30 mouse cellular contexts compared by ENCODE assay signal in genomic region chr4:101093292-101093691, GRCm38 (mm10). TPM values are rescaled to one million over a fixed set of nuclear protein-coding genes. Genes with fewer than 3 reads are reported as not detected.
DNase-seq lines count a peak whose midpoint lies in the region; ATAC-seq and TF ChIP-seq lines count a peak whose summit lies in the region.
"Had no signal": no experiment of that assay in that cellular context is flagged by ENCODE, and none has a peak within 500 bp of the region (broad histone marks: within the 10 kb centered on the region; RNA-seq: fewer than 3 reads in every experiment).

No protein-coding gene starts in this region.

- no peak overlapping the region for H3K4me2 ChIP-seq in embryonic facial prominence, embryonic 12.5 days (replicated peaks)
- no peak overlapping the region for H3K4me2 ChIP-seq in midbrain, postnatal 0 days (ENCODE audit: low read depth, low read length, poor library complexity, severe bottlenecking)
- no peak overlapping the region for H3K4me2 ChIP-seq in embryonic facial prominence, embryonic 15.5 days (replicated peaks)
- peak overlapping the region; percentile 11; the same call in 1 of the 2 replicates for H3K4me2 ChIP-seq in stomach, embryonic 16.5 days (ENCODE audit: low read depth, low read length)
- H3K4me2 ChIP-seq: forebrain, embryonic 13.5 days; heart, embryonic 11.5 days; hindbrain, embryonic 15.5 days had no signal

- no peak for ATAC-seq in embryonic facial prominence, embryonic 12.5 days (ENCODE audit: insufficient number of reproducible peaks, insufficient read depth, low FRiP score, low TSS enrichment)
- ATAC-seq in midbrain, postnatal 0 days (ENCODE audit: low FRiP score) = no peak
- ATAC-seq in embryonic facial prominence, embryonic 15.5 days (ENCODE audit: insufficient number of reproducible peaks, low FRiP score, low TSS enrichment, low read depth) = no peak
- ATAC-seq in stomach, embryonic 16.5 days (ENCODE audit: insufficient read depth, low FRiP score) = peak; percentile 79
- ATAC-seq: activated CD4-positive, CD25-positive, alpha-beta regulatory T cell, adult 4 months; forebrain, embryonic 13.5 days had no signal

- TF ChIP-seq CTCF in midbrain, postnatal 0 days (IDR thresholded peaks at IDR 0.05) = no peak

- peak overlapping the region; percentile 51; the same call in 1 of the 2 replicates for H3K27ac ChIP-seq in embryonic facial prominence, embryonic 12.5 days
- no peak overlapping the region; the same call in 1 of the 2 replicates for H3K27ac ChIP-seq in embryonic facial prominence, embryonic 10.5 days (replicated peaks)
- peak overlapping the region; percentile 28; the same call in 1 of the 2 replicates for H3K27ac ChIP-seq in midbrain, embryonic 10.5 days (replicated peaks)
- H3K27ac ChIP-seq in midbrain, postnatal 0 days (ENCODE audit: low read depth, low read length) = no peak overlapping the region
- H3K27ac ChIP-seq in embryonic facial prominence, embryonic 15.5 days (replicated peaks) = 0 out of 2 replicates have a peak overlapping the region, but pooled peaks have one; percentile 17
- H3K27ac ChIP-seq in stomach, embryonic 16.5 days (ENCODE audit: low read length) = peak overlapping the region; percentile 69
- H3K27ac ChIP-seq: forebrain, embryonic 13.5 days; hindbrain, embryonic 15.5 days; liver, embryonic 14.5 days had no signal

- DNase-seq in embryonic facial prominence, embryonic 10.5 days (ENCODE audit: low spot score) = no peak
- DNase-seq in midbrain, embryonic 10.5 days (ENCODE audit: low spot score) = no peak
- DNase-seq in midbrain, postnatal 0 days (ENCODE audit: low spot score) = no peak
- DNase-seq in cerebellum, adult 9-10 months = no peak
- no peak for DNase-seq in right cerebral cortex, adult 2 months (ENCODE audit: low spot score in 2 of 2)
- DNase-seq: adrenal gland, adult 2 months; adrenal gland, postnatal 36 days; cerebellum, adult 18-20 months; cerebellum, postnatal 14 days; gastrocnemius, postnatal 10 days; heart, postnatal 10 days; kidney, adult 11 months; kidney, postnatal 14 days; layer of hippocampus, adult 9-11 months; liver; lung, adult 2 months; lung, postnatal 10 days; right cerebral cortex, adult 18-20 months; right cerebral cortex, postnatal 4 days; thymus, adult 18-20 months; thymus, postnatal 36 days had no signal

- H3K4me1 ChIP-seq in embryonic facial prominence, embryonic 12.5 days = peaks cover 12% of the 10 kb centered on the region; the same call in 1 of the 2 replicates
- peaks cover 16% of the 10 kb centered on the region for H3K4me1 ChIP-seq in embryonic facial prominence, embryonic 10.5 days
- peaks cover 11% of the 10 kb centered on the region for H3K4me1 ChIP-seq in midbrain, embryonic 10.5 days
- H3K4me1 ChIP-seq in midbrain, postnatal 0 days (ENCODE audit: insufficient read depth, low read length) = no peaks in the 10 kb centered on the region
- 0 out of 2 replicates have a peak, but pooled peaks cover 7% of the 10 kb centered on the region for H3K4me1 ChIP-seq in embryonic facial prominence, embryonic 15.5 days
- H3K4me1 ChIP-seq in stomach, embryonic 16.5 days (ENCODE audit: control insufficient read depth, insufficient read depth, low read length) = peaks cover 6% of the 10 kb centered on the region; the same call in 1 of the 2 replicates
- H3K4me1 ChIP-seq: forebrain, embryonic 13.5 days; hindbrain, embryonic 15.5 days had no signal

- H3K27me3 ChIP-seq in embryonic facial prominence, embryonic 12.5 days = no peaks in the 10 kb centered on the region
- no peaks in the 10 kb centered on the region for H3K27me3 ChIP-seq in embryonic facial prominence, embryonic 10.5 days (replicated peaks; ENCODE audit: low read depth, poor library complexity, severe bottlenecking)
- no peaks in the 10 kb centered on the region for H3K27me3 ChIP-seq in midbrain, embryonic 10.5 days (ENCODE audit: low read depth, poor library complexity, severe bottlenecking)
- no peaks in the 10 kb centered on the region for H3K27me3 ChIP-seq in midbrain, postnatal 0 days (ENCODE audit: insufficient read depth, low read length)
- no peaks in the 10 kb centered on the region for H3K27me3 ChIP-seq in embryonic facial prominence, embryonic 15.5 days
- H3K27me3 ChIP-seq in stomach, embryonic 16.5 days (ENCODE audit: control insufficient read depth, insufficient read depth, low read length) = no peaks in the 10 kb centered on the region
- H3K27me3 ChIP-seq: CH12.LX; forebrain, embryonic 13.5 days; hindbrain, embryonic 15.5 days had no signal

- H3K9ac ChIP-seq in embryonic facial prominence, embryonic 12.5 days = no peak overlapping the region
- H3K9ac ChIP-seq in midbrain, postnatal 0 days (replicated peaks; ENCODE audit: low read length, poor library complexity, severe bottlenecking) = no peak overlapping the region
- H3K9ac ChIP-seq in embryonic facial prominence, embryonic 15.5 days = no peak overlapping the region
- peak overlapping the region; percentile 28; the same call in 1 of the 2 replicates for H3K9ac ChIP-seq in stomach, embryonic 16.5 days (ENCODE audit: low read length)
- H3K9ac ChIP-seq: forebrain, embryonic 13.5 days; hindbrain, embryonic 15.5 days; liver, embryonic 14.5 days had no signal

- no peak overlapping the region for H3K4me3 ChIP-seq in embryonic facial prominence, embryonic 12.5 days
- H3K4me3 ChIP-seq in embryonic facial prominence, embryonic 10.5 days = no peak overlapping the region
- no peak overlapping the region for H3K4me3 ChIP-seq in midbrain, embryonic 10.5 days
- no peak overlapping the region for H3K4me3 ChIP-seq in midbrain, postnatal 0 days (ENCODE audit: low read depth, low read length)
- no peak overlapping the region for H3K4me3 ChIP-seq in embryonic facial prominence, embryonic 15.5 days (replicated peaks)
- H3K4me3 ChIP-seq in stomach, embryonic 16.5 days (replicated peaks; ENCODE audit: low read length) = no peak overlapping the region
- H3K4me3 ChIP-seq: forebrain, embryonic 13.5 days; hindbrain, embryonic 15.5 days had no signal

- no peaks in the 10 kb centered on the region for H3K9me3 ChIP-seq in embryonic facial prominence, embryonic 12.5 days
- no peaks in the 10 kb centered on the region for H3K9me3 ChIP-seq in embryonic facial prominence, embryonic 10.5 days
- H3K9me3 ChIP-seq in midbrain, embryonic 10.5 days (replicated peaks) = no peaks in the 10 kb centered on the region
- no peaks in the 10 kb centered on the region for H3K9me3 ChIP-seq in midbrain, postnatal 0 days (ENCODE audit: low read length)
- H3K9me3 ChIP-seq in embryonic facial prominence, embryonic 15.5 days (replicated peaks) = no peaks in the 10 kb centered on the region
- H3K9me3 ChIP-seq in stomach, embryonic 16.5 days (replicated peaks; ENCODE audit: control insufficient read depth, low read length) = no peaks in the 10 kb centered on the region
- H3K9me3 ChIP-seq: forebrain, embryonic 13.5 days; hindbrain, embryonic 15.5 days had no signal

- no peaks in the 10 kb centered on the region for H3K36me3 ChIP-seq in embryonic facial prominence, embryonic 12.5 days
- peaks cover 7% of the 10 kb centered on the region; the same call in 1 of the 2 replicates for H3K36me3 ChIP-seq in embryonic facial prominence, embryonic 10.5 days (replicated peaks)
- H3K36me3 ChIP-seq in midbrain, embryonic 10.5 days = peaks cover 24% of the 10 kb centered on the region
- no peaks in the 10 kb centered on the region for H3K36me3 ChIP-seq in midbrain, postnatal 0 days (ENCODE audit: insufficient read depth, low read length)
- no peaks in the 10 kb centered on the region for H3K36me3 ChIP-seq in embryonic facial prominence, embryonic 15.5 days
- H3K36me3 ChIP-seq in stomach, embryonic 16.5 days (ENCODE audit: control insufficient read depth, insufficient read depth, low read length) = no peaks in the 10 kb centered on the region
- H3K36me3 ChIP-seq: hindbrain, embryonic 15.5 days had no signal

- WGBS in embryonic facial prominence, embryonic 12.5 days = 65% methylated on average over 10 of the region's 10 CpGs
- WGBS in embryonic facial prominence, embryonic 10.5 days = 74% methylated on average over 10 of the region's 10 CpGs
- WGBS in midbrain, embryonic 10.5 days = 83% methylated on average over 10 of the region's 10 CpGs
- 73% methylated on average over 10 of the region's 10 CpGs for WGBS in midbrain, postnatal 0 days
- 51% methylated on average over 10 of the region's 10 CpGs for WGBS in embryonic facial prominence, embryonic 15.5 days
- WGBS in stomach, embryonic 16.5 days = 40% methylated on average over 10 of the region's 10 CpGs

RNA-seq across cellular contexts. Expression of gene Raver2, which starts 24.5 kb away (rescaled TPM):
- 16.7 and 17.7 TPM in 2 replicates for polyA plus RNA-seq in embryonic facial prominence, embryonic 12.5 days (2016; fragmentation: Nextera tagmentation; extraction: Ambion mirVana)
- 10.5 and 12.0 TPM in 2 replicates for polyA plus RNA-seq in embryonic facial prominence, embryonic 10.5 days (2016; fragmentation: Nextera tagmentation; extraction: Ambion mirVana)
- 12.9 and 14.8 TPM in 2 replicates for polyA plus RNA-seq in midbrain, embryonic 10.5 days (2016; fragmentation: Nextera tagmentation; extraction: Ambion mirVana)
- total RNA-seq in midbrain, postnatal 0 days (2014; rRNA removed) = 19.7 and 20.2 TPM in 2 replicates
- 4.8 and 5.5 TPM in 2 replicates for polyA plus RNA-seq in midbrain, postnatal 0 days (2015; fragmentation: Nextera tagmentation; extraction: Ambion mirVana)
- polyA plus RNA-seq in embryonic facial prominence, embryonic 15.5 days (2015; fragmentation: Nextera tagmentation; extraction: Ambion mirVana) = 7.9 and 10.3 TPM in 2 replicates
- polyA plus RNA-seq in stomach, embryonic 16.5 days (2015; fragmentation: Nextera tagmentation; extraction: Ambion mirVana) = 9.4 and 9.5 TPM in 2 replicates

Comparison
In these comparisons a context has a peak if more than half of its experiments do, and no peak if none do; other contexts are left out.
1. H3K27ac ChIP-seq: peak in embryonic facial prominence, embryonic 12.5 days (single experiment), midbrain, embryonic 10.5 days (single experiment), embryonic facial prominence, embryonic 15.5 days (single experiment) and stomach, embryonic 16.5 days (single experiment); none in embryonic facial prominence, embryonic 10.5 days (single experiment) and midbrain, postnatal 0 days (single experiment).